Mouse (Mus musculus): Measurements from ENCODE around the gene Creb3l1.

DNA sequence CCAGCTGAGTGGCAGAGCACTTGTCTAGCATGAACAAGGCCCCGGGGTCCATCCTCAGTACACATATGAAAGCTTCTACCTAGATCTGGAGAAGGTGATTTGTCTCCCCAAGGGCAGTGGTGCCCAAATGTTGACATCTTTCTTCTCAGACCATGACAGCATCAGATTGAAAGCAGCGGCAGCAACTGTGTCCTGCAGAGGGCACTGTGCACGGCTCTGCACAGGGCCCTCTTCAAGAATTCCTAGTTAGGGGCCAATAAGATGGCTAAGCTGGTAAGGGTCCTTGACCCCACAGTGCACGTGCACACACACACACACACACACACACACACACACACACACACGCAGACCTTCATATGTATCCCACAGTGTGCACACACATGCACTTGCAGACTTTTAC, 9.4 kb downstream of the Creb3l1 start:
- TF ChIP-seq POLR2A (IDR thresholded peaks at IDR 0.05; ENCODE audit: insufficient read depth, low read depth, low read length) (no peak), CTCF (IDR thresholded peaks at IDR 0.05) (0 out of 2 replicates have a peak, but pooled peaks have one; percentile 5), EP300 (IDR thresholded peaks at IDR 0.05; ENCODE audit: insufficient read depth, low read depth, low read length) (no peak)

Measured in heart, adult 2 months (tissue).